Mouse (Mus musculus) thymus, postnatal 0 days (tissue): ENCODE results near the gene Fgf15. TPM values are rescaled to one million over a fixed set of nuclear protein-coding genes. Genes with fewer than 3 reads are reported as not detected.

ENCODE experiments used
- polyA plus RNA-seq: library from polyadenylated mRNA; unstranded; fragments of >200 nt; fragmentation: Nextera tagmentation; extraction: Ambion mirVana; gene quantifications from 2 replicates; pipeline ENCODE4 v1.2.1, GENCODE M21; 2015

The Fgf15 gene
- polyA plus RNA-seq, 1 experiment from 2014 or later = 0.56 TPM

Other genes with a start within 250 kb of the Fgf15 start
- 1.3 TPM in 2 replicates for gene Ano1, start 144.6 kb upstream of the Fgf15 start, polyA plus RNA-seq
- 0.88 and 1.1 TPM in 2 replicates for gene Fgf3, start 58.4 kb upstream of the Fgf15 start, polyA plus RNA-seq
- 0.04 and 0.27 TPM in 2 replicates for gene Fgf4, start 49.2 kb upstream of the Fgf15 start, polyA plus RNA-seq
- 25.4 and 26.4 TPM in 2 replicates for gene LTO1, start 18.6 kb downstream of the Fgf15 start, polyA plus RNA-seq
- gene Ccnd1, start 43.4 kb downstream of the Fgf15 start, polyA plus RNA-seq = 7.4 and 10.0 TPM in 2 replicates